Mouse (Mus musculus) gastrocnemius, adult 18-20 months (tissue): ENCODE measurements around the gene Orc3. TPM values are rescaled to one million over a fixed set of nuclear protein-coding genes. Genes with fewer than 3 reads are reported as not detected.
"Not testable (repeated sequence)": the region's sequence is repeated elsewhere in the genome, so short reads cannot be mapped to it uniquely, and the experiment has no call there.

Experiments
- DNase-seq: peaks from one replicate; pipeline ENCODE4 v3.0.0; 2021; ENCODE audit warnings: low spot score
- total RNA-seq, 2 experiments: library from RNA; stranded (reverse); gene quantifications; 2 replicates each; pipeline ENCODE4 v1.2.3; 2021

Gene Orc3
- total RNA-seq, 2 experiments from 2014 or later, result 35.9 to 38.7 TPM

DNA sequence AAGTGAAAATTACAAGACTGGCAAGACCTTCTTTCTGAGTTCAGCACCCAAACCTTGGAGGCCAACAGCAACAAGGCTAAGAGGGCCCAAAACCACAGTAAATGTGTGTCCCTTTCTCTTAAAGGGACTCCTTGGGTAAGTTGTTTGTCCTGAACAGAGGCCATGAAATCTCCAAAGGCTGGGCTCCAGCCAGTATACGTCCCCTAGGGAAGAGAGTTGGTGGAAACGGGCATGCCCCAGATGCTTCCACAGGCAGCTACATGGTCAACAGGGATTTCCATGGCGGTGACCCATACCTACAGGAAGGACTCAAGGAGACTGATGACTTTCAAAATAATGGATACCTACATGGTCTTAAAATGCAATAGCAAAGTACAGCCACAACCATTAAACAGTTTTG, 31.3 kb downstream of the Orc3 start:
- DNase-seq, result no peak

DNA sequence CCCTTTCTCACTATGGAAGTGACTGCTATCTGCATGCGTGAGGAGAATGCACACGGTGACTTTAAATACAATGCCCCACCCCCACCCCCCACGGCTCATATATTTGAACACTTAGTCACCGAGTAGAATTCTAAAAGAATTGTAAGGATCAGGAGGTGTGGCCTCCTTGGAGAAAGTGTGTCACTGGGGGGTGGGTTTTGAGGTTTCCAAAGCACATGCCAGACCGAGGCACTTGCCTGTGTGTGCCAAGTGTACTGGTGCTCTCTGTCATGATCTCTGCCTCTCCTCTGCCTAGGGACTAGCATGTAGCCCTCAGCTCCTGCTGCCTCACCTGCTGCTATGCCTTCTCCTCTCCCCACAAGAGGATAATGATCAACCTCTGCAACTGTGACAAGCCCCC, 32.3 kb downstream of the Orc3 start:
- no peak for DNase-seq

DNA sequence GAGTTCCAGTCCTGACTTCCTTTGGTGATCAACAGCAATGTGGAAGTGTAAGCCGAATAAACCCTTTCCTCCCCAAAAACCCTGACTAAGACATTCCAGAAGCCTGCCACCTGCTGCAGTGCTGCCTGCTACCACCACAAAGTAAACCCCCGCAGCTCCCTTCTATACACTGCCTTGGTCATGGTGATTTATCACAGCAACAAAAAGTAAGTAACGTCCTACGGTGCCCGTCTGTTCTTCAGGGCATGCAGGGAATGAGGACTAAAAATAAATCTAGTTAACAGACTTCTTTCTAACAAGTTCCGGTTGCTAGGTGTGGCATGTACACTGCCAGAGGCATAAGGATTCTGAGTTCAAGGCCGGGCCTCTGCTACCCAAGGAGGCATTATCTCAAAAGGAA, 32.8 kb downstream of the Orc3 start:
- no peak for DNase-seq

DNA sequence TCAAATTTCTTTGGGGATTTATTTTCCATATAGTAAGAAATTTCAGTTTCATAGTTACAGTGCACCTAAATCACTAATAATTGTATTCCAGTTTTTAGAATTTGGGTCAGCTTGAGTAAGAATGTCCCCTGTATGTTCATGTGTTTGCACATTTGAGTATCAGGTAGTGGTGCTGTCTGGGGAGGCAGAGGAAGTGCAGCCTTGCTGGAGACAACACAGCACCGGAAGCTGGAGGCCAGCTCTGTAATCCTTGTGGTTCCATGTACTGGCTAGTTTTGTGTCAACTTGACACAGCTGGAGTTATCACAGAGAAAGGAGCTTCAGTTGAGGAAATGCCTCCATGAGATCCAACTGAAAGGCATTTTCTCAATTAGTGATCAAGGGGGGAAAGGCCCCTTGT, 33.3 kb downstream of the Orc3 start:
- not testable (repeated sequence) for DNase-seq

DNA sequence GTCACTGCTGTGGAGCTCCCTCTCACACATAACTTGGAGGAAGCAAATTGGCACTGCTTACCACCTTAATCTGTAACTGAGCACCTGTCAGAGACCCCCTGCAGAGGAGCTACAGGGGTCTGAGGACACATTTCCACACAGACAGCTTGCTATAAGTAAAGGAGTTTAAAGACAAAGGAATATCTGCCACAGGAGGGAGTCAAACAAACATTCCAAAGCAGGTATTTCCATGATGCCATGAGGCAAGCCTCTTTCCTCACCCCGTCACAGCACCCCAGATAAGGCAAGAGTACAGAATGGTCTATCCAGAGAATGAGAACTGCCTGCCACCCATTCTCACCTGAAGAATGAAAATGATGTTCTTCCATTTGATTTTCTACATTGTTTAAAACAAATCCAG, 35.5 kb downstream of the Orc3 start:
- no peak for DNase-seq

DNA sequence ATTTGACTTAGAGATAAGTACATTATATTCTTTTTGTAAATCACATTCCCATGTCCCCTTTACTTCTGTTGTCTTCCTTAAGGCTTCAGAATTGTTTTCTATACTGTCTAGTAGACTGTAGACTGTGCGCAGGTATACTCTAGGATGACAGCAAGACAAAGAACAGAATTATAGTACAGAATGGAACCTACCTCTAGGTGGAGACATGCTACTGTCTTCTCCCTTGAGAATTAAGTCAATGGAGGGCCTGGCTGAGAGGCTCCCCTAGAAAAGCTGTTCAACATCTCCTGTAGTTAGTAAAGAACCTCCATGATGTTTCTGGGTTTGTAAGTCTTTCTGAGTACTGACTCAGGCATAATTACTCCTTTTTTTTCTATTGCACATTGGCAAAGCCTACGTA, 37.7 kb downstream of the Orc3 start:
- no peak for DNase-seq

DNA sequence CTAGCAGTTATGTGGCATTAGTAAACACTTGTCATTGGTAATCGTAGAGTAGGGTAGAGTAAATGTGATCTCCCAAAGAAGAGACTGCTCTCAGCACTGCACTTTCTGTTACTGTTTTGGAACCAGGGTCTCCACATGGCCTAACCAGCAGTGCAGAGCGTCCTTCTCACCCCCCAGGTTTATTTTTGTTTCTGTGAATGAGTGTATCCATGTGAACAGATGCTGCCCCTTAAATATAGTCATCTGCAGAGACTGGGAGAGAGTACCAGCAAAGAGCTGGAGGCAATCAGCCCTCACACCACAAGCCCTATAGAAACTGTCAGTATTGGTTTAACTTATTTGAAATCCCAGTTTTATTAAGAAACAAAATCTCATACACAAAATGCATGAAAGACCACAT, 41.9 kb downstream of the Orc3 start:
- DNase-seq, result no peak

DNA sequence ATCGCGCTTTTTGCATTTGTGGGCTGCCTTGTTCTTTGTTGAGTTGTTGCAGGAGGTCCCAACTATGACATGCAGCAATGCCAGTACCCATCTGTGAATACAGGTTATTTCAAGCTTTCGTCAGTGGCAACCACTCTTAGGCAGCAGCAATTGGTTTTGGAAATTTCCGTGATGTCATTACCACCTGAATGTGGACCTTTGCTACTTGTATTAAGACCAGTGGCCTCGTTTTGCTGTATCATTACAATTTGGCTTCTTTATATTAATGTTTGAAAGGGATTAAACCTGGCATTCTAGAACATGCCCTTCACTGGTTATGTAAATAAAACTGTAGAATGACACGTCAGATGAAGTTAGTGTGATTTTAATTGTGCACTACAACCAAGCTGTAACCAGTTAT, 48.5 kb downstream of the Orc3 start:
- DNase-seq, result no peak

DNA sequence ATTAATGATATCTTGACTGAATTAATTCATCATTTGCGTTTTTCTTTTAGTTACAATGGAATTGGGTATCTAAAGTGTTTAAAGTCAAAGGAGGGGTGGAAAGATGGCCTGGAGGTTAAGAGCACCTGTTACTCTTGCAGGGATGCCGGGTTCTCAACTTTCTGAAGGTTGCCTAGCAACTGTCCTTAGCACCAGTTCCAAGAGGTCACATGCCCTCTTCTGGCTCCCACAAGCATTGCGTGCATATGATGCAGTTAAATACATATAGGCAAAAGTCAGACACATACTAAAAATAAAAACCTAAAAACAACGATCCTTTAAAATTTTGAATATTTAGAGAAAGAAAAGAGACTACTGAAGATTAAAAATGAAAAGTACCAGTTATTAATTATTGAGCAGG, 53.8 kb downstream of the Orc3 start:
- peak; percentile 48 for DNase-seq

DNA sequence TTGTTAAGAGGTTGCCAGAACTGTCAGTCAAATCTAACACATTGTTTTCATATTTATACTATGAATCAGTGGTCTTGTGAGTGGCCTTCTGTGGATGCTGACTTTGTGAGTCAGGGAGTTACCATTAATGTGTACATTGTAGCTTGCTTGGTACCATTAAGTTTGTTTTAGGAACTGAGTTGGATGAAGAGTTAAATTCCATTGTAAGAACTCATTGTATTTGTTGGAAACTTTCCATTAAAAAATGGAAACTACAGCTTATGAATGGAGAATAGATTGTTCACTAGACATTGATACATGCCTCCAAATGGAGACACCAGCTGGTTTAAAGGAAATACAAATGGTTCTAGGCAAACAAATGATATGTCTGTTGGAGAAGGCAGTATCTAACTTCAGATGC, 58.6 kb downstream of the Orc3 start:
- no peak for DNase-seq

DNA sequence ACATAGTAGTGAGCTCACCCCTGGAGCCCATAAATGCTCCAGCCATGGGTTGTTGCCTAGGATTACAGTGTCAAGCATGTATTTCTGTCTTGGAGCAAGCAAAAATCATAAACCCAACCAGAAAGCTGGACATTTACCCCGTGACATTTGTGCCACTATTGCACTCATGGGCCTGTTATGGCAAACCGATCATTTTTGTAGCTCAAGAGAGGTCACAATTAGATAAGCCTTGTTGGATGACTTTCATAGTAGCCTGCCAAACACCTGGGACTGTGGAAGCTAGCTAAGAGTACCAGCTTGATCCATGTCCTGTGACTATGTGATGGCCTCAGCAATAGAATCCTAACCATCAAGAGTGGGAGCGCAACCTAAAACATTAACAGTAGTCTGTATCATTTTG, 59.1 kb downstream of the Orc3 start:
- no peak for DNase-seq

DNA sequence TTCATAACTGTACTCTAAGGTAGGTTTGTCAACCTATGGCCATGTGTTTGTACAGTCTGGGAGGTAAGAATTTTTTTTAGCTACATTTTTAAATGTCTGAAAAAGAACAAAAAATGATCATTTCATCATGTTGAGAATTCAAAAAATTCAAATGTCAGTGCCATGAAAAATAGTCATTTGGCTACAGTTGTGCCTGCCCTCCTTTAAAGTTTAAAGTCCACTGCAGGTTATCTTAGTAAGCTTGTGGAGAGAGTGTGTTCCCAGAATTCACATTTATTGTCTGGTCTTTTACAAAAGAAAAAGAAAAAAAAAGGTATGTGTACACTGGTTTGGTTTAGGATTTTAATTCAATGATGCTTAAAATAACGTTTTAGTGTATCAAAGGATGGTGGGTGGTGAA, 60.1 kb downstream of the Orc3 start:
- no peak for DNase-seq

DNA sequence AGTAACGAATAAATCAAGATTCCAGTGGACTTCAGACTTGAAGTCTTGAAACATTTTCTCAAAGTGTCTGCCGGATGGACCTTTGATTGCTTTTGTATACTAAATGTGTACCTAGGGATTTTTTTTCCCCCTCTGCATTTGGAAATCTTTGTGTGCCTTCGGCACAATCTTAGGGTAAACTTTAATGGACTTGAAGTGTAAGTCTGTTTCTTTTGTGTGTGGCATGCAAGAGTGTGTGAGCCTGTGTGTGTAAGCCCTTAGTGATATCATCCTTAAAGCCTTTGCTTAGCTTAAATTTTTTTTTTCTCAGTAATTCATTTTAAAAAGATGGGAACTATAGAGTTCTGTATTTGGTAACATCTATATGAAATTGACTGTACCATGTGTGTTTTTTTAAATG, 62.8 kb downstream of the Orc3 start:
- no peak for DNase-seq

DNA sequence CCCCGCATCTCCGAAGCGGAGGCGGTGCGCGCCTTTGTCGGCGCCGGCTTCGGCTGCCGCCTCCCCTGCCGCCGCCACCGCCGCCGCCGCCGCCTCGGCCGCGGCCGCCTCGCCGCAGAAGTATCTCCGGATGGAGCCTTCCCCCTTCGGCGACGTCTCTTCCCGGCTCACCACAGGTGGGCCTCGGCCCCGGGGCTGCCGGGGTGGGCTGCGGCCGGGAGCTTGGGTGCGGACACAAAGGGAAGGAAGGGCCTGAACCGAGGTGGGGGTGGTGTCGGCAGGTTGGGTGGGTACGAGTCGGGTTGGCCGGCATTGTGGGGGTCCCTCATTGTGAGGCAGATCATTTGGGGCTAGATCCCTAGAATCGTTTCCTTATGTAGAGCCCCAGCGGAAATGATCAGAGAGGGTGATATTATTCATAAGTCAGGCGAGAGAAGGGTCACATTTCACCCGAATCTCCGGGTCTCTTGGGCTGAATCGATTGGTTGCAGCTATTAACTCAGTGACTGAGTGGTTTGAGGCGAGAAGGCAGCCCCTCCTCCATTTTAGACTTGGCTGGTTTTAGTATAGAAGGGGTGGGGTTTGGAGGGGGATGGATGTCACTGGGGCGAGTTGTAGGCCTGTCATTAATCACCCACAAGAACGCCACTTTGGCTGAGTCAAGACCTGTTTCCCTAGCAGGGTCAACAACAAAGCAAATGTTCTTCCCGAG, 63.5 kb downstream of the Orc3 start:
- DNase-seq, result peak; percentile 62

DNA sequence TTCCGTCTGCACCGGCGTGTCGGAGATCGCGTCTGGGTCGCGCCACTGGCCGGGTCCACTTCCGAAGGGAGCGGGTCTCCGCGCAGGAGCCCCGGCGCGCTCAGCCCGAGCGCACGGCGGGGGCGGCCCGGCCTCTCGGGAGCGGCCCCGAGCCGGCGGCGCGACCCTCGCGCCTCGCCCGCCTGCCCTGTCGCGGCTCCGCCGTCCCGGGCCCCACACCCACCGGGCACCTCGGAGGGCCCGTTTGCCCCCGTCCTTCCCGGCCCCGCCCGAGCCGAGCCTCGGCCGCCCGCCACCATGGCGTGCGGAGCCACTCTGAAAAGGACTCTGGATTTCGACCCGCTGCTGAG, 64.0 kb downstream of the Orc3 start, which contains the start of gene Akirin2:
Gene Akirin2, plus strand, starts transcription at position 190 of the 350 bp plus-strand sequence.
- no peak for DNase-seq

DNA sequence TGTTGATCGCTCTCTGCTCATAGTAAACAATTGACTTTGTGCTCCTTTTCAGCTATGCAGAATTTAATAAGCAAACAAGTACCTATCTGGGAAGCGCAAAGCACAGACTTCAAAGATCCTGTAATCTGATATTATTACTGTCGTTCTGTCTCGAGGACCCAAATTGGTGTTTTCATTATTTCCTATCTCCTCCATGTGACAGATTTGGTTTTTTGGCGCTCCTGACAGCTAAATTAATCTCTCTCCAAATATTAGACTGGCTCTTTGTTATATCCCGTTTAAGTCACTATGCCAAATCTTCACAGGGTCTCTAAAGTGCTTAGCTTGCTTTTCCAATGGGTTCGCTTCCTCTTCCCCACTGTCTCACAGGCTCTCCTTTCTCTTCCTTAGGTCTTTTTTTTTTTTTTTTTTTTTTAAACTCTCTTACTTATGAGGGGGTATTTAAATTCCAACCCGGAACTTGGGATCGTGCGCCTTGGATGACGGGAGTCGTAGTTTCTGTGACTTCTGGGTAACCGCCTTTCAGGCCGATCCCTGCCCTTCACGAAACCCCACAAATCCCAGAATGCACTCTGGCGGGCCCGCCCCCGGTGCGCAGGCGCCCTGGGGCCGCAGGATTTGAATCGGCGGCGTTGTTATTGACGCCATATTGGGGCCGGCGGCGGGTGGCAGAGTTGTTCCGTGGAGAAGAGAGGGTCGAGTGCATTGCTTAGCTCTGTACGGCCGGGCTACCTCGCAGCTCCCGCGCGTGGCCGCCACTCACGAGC, 64.6 kb downstream of the Orc3 start:
- DNase-seq, result peak; percentile 97

DNA sequence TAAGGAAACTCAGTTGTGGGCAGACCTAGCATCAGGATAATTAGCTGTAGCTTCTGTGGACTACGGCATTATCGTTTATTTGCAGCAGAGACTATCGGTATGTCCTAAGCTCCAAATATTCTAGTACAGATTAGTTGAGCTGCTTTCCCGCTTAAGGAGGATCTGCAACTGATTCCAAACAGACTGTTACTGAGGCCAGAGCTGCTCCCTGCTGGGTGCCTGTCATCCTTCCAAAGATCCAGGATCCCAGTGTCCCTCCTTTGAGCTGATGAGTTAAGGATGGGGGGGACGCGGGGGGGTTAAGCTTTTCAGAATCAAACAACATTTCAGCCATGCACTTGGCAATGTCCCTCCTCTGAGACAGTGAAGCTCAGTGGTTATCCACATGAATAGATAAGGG, 84.8 kb downstream of the Orc3 start:
- DNase-seq, result no peak

DNA sequence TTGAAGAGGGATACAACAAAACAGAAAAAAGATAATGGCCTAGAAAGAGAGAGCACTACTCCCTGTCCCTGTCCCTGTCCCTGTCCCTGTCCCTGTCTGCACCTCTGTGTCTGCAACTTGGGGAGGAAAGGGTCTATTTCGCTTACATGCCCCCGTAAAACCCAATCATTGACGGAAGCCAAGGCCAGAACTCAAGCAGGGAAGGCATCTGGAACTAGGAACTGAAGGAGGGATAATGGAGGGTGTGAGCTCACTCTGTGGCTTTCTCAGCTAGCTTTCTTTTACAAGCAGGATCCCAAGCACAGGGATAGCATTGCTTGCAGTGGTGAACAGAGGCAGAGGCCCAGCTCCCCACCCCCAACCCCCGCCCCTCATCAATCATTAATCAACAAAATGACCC, 85.4 kb downstream of the Orc3 start:
- DNase-seq, result no peak

DNA sequence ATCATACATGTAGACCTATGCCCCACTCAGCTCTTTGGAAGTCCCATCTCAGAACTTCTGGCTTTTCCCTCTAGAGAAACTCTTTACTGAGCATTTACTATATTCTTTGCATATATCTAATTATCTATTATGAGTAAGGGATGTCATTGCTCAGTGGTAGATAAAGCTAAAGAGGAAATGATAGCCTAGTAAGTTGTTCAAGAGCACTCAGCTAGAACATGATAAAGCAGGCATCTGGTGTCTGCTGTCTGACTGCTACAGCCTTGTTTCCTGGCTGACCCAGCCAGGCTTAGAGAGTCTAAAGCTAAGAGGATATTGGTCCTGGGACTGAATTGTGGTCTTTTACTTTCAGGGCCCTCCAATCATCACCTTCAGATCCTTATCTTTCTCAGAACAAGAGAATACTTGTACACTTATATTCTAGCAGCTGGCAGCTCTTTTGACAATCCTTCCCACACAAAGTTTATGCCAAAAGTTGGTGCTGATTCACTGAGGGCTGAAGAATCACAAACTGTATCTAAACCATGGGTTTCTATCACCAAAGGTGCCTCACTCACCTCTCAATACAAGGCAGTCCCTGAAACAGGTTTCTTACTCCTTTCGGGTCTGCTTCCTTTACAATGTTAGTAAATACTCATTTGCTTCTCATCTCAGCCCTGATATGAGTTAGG, 86.2 kb downstream of the Orc3 start:
- DNase-seq, result no peak

DNA sequence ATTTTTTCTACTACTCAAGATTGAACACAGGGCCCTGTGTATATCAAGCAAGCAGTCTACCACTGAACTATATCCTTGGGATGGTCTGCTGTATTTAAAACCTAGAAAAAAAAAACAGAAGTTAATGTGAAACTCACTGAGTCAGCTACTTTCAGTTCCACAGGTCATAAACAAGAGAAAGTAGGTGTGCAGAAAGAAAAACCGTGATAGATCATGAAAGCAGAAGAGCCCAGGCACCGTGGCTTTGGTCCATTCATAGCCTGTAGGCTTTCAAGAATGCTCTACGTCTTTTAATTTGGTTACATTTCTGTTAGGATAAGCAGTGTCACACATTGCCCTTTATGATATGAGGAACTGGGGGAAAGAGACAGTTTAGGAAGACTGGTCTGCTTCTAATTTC, 88.0 kb downstream of the Orc3 start:
- DNase-seq, result no peak

DNA sequence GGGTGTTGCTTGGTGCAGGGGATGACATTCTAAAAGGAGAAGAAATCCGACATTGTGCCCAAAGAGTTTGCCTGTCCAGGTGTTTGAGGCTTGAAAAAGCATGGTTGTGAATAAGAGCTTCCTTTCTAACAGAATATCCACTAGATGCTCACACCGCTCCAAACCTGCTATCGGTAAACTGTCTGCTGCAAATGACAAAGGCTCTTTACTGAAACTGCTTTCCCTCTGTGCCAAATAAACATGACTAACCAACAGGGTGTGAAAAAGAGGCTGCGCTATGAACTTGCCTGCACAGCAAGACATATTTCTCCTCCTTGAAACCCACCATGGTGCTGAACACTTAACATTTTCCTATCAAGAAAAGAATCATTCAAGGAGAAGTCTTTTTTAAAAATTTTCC, 91.2 kb downstream of the Orc3 start:
- no peak for DNase-seq

DNA sequence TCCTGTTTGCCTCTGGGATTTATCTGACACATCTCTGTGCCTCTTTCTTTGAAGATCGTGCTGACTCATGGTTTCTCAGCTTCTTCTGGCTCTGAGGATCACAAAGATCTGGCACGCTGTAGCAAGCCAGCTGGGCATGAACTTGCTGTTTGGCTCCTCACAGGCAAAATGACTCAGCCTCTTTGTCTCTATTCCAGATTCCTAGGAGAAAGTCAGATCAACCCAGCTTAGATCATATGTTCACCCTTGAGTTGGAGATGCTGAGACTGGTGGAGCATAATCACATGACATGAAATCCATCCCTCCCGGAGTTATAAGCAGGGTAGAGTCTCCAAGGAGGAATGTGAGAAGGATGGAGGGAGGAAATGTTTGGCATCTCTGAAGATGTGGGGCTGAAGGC, 91.9 kb downstream of the Orc3 start:
- DNase-seq, result peak; percentile 71
